Comparison of ENCODE assay signal across 8 mouse cellular contexts in the genomic region with DNA sequence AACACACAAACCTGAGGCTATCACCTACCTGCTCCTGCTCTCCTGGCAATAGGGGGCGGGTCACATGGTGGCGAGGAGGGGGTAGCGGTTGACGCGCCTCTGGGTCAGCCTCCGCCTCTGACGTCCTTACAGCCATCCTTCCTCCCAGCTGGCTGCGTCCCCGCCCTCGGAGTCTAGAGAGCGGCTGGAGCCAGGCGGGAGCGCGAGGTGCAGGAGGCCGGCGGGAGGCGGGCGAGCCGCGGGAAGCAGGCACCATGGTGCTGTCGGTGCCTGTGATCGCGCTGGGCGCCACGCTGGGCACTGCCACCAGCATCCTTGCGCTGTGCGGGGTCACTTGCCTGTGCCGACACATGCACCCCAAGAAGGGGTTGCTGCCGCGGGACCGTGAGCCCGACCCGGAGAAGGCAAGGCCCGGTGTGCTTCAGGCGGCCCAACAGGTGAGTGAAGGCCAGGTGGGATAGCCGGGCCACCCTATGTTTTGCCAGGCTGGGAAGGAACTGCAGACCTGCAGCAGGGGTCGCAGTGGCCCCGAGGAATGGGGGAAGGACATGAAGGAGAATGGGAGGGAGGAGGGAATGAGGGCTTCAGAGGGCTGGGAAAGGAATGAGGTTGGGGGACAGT. TPM values are rescaled to one million over a fixed set of nuclear protein-coding genes. Genes with fewer than 3 reads are reported as not detected.
DNase-seq lines count a peak whose midpoint lies in the region; ATAC-seq and TF ChIP-seq lines count a peak whose summit lies in the region.

A gene (plus strand): TSS at position 166 of the 621 bp plus-strand sequence.

- no peak for TF ChIP-seq CTCF in G1E (IDR thresholded peaks at IDR 0.05; ENCODE audit: low read depth, low read length)

- no peak for DNase-seq in G1E (ENCODE audit: low spot score)
- peak; percentile 81 for DNase-seq in cerebellum, adult 9-10 months
- DNase-seq in frontal cortex, adult 2 months (ENCODE audit: extremely low spot score in 1 of 2, low spot score in 1 of 2), result peak; percentile 53 to 84
- DNase-seq in induced T-regulatory cell, adult 2 months (ENCODE audit: low read depth), result peak; percentile 11
- DNase-seq in left cerebral cortex, adult 8-10 months (ENCODE audit: low spot score in 2 of 2), result peak; percentile 57 to 78
- DNase-seq in right cerebral cortex, postnatal 25 days, result peak; percentile 84
- DNase-seq in adipocyte (ENCODE audit: low spot score), result no peak

- ATAC-seq in G1E (ENCODE audit: extremely low read depth, insufficient number of reproducible peaks, low FRiP score, poor library complexity, severe bottlenecking), result no peak
- ATAC-seq in megakaryocyte-erythroid progenitor cell, adult 5-6 weeks (replicated peaks; ENCODE audit: low FRiP score, low TSS enrichment, poor library complexity, severe bottlenecking), result 0 out of 2 replicates have a peak, but pooled peaks have one; percentile 38

- H3K4me3 ChIP-seq in G1E (ENCODE audit: low read depth, low read length), result peak within 1 kb of the TSS; percentile 33; the same call in 1 of the 2 replicates

- no peaks in the 10 kb centered on the region for H3K36me3 ChIP-seq in G1E (replicated peaks)

- H3K4me1 ChIP-seq in G1E (ENCODE audit: insufficient read depth, low read depth, low read length), result peaks cover 16% of the 10 kb centered on the region

- peaks cover 50% of the 10 kb centered on the region for H3K27me3 ChIP-seq in G1E (ENCODE audit: insufficient read depth, low read length)

- no peaks in the 10 kb centered on the region for H3K9me3 ChIP-seq in G1E (replicated peaks)

RNA-seq across cellular contexts. Expression of the gene that starts here (rescaled TPM):
- not detected in 2 replicates for total RNA-seq in G1E (2014; fragmentation: Nextera tagmentation)
- 0.05 and 0.06 TPM in 2 replicates for total RNA-seq in G1E (2017)
- polyA plus RNA-seq in G1E (2012), result not detected in 2 replicates
- 103 and 104 TPM in 2 replicates for polyA plus RNA-seq in frontal cortex, adult 2 months (2012; rRNA removed)
- 100 to 1,000 TPM; 150 to 160 (median 156) TPM for total RNA-seq in left cerebral cortex, adult 8-10 months (2022)
- total RNA-seq in megakaryocyte-erythroid progenitor cell, adult 5-6 weeks (2014; fragmentation: Nextera tagmentation), result not detected in 2 replicates
- total RNA-seq in megakaryocyte-erythroid progenitor cell, adult 5-6 weeks (2017), result not detected in 2 replicates

Comparison
In these comparisons a context has a peak if more than half of its experiments do, and no peak if none do; other contexts are left out.
1. RNA of the gene that starts here (total RNA-seq): 150 to 160 TPM in left cerebral cortex, adult 8-10 months; 0.05 to 0.06 TPM in G1E and not detected in megakaryocyte-erythroid progenitor cell, adult 5-6 weeks; every median in the first group is over 100 times any median in the second.
2. RNA of the gene that starts here (polyA plus RNA-seq): 103 to 104 TPM in frontal cortex, adult 2 months; not detected in G1E; every median in the first group is over 100 times any median in the second.
3. Peak in ATAC-seq in megakaryocyte-erythroid progenitor cell, adult 5-6 weeks; RNA of the gene not detected or under 1 TPM.
4. DNase-seq: peak in cerebellum, adult 9-10 months (single experiment), frontal cortex, adult 2 months (2 of 2), induced T-regulatory cell, adult 2 months (single experiment), left cerebral cortex, adult 8-10 months (2 of 2) and right cerebral cortex, postnatal 25 days (single experiment); none in G1E (single experiment) and adipocyte (single experiment).